Mouse (Mus musculus) liver, embryonic 12.5 days (tissue): ENCODE measurements around the gene Wnt1. TPM values are rescaled to one million over a fixed set of nuclear protein-coding genes. Genes with fewer than 3 reads are reported as not detected.
"Not testable (repeated sequence)": the region's sequence is repeated elsewhere in the genome, so short reads cannot be mapped to it uniquely, and the experiment has no call there.

Source experiments
- ATAC-seq: fragments of 200-750 bp; cut with Nextera tagmentation; 2 replicates; pipeline ENCODE4 v1.8.0; 2017; ENCODE audit warnings: moderate number of reproducible peaks, mild to moderate bottlenecking, moderate library complexity
- H3K27ac ChIP-seq: fragments of 300-500 bp; sonication (generic); 2 replicates; pipeline ENCODE4 v1.5.1; 2016; ENCODE audit warnings: mild to moderate bottlenecking
- H3K27me3 ChIP-seq: fragments of 300-500 bp; sonication (generic); replicated peaks from 2 replicates; pipeline ENCODE4 v1.6.1; 2016; ENCODE audit warnings: mild to moderate bottlenecking, moderate library complexity
- H3K36me3 ChIP-seq: fragments of 300-500 bp; sonication (generic); 2 replicates; pipeline ENCODE4 v1.6.1; 2016; ENCODE audit warnings: mild to moderate bottlenecking, moderate library complexity
- H3K4me1 ChIP-seq: fragments of 300-500 bp; sonication (generic); 2 replicates; pipeline ENCODE4 v1.6.1; 2016
- H3K4me2 ChIP-seq: fragments of 300-500 bp; sonication (generic); 2 replicates; pipeline ENCODE4 v1.6.1; 2016; ENCODE audit warnings: mild to moderate bottlenecking, moderate library complexity
- H3K4me3 ChIP-seq: fragments of 300-500 bp; sonication (generic); 2 replicates; pipeline ENCODE4 v1.5.1; 2016; ENCODE audit warnings: mild to moderate bottlenecking, moderate library complexity
- H3K9ac ChIP-seq: fragments of 300-500 bp; sonication (generic); 2 replicates; pipeline ENCODE4 v1.6.1; 2016; ENCODE audit warnings: mild to moderate bottlenecking, moderate library complexity
- H3K9me3 ChIP-seq: fragments of 300-500 bp; sonication (generic); replicated peaks from 2 replicates; pipeline ENCODE4 v1.6.1; 2016; ENCODE audit warnings: mild to moderate bottlenecking, moderate library complexity
- WGBS: fragments of 180-500 bp; shearing (Covaris S2); methylation state at CpG from one replicate; pipeline ENCODE4 v1.1.7; 2016; ENCODE audit not compliant: insufficient replicate concordance; 5-methylcytosine and 5-hydroxymethylcytosine counted together
- polyA plus RNA-seq: library from polyadenylated mRNA; unstranded; fragments of >200 nt; fragmentation: Nextera tagmentation; extraction: Ambion mirVana; gene quantifications from 2 replicates; pipeline ENCODE4 v1.2.1, GENCODE M21; 2016

Gene Wnt1
- polyA plus RNA-seq, result not detected in 2 replicates

DNA sequence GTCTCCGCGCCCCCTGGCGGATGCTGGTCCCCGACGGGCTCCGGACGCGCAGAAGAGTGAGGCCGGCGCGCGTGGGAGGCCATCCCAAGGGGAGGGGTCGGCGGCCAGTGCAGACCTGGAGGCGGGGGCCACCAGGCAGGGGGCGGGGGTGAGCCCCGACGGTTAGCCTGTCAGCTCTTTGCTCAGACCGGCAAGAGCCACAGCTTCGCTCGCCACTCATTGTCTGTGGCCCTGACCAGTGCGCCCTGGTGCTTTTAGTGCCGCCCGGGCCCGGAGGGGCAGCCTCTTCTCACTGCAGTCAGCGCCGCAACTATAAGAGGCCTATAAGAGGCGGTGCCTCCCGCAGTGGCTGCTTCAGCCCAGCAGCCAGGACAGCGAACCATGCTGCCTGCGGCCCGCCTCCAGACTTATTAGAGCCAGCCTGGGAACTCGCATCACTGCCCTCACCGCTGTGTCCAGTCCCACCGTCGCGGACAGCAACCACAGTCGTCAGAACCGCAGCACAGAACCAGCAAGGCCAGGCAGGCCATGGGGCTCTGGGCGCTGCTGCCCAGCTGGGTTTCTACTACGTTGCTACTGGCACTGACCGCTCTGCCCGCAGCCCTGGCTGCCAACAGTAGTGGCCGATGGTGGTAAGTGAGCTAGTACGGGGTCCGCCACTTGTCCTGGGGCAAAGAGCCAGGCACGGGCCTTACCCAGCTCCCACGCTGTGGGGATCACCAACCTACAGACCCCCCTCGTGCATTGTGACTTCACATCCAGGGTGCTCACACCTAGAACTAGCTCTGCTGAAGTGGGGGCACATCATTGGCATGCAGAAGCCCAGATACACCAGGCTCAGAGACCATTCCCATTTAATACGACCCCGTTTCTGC is at the start of gene Wnt1:
Wnt1 (plus strand) TSS at position 197 of the 875 bp plus-strand sequence.
- Histone ChIP-seq H3K36me3 (no peaks in the 10 kb centered on the region), H3K27ac (no peak within 1 kb of the TSS), H3K27me3 (peaks cover 100% of the 10 kb centered on the region), H3K4me3 (0 out of 2 replicates have a peak within 1 kb of the TSS, but pooled peaks have one; percentile 3), H3K9me3 (no peaks in the 10 kb centered on the region), H3K4me2 (peak within 1 kb of the TSS; percentile 31; the same call in 1 of the 2 replicates), H3K4me1 (peaks cover 21% of the 10 kb centered on the region), H3K9ac (no peak within 1 kb of the TSS)
- ATAC-seq, result no peak
- 6% methylated on average over 51 of the region's 51 CpGs for WGBS

- WGBS, result 74% methylated on average over 8 of the region's 8 CpGs
- H3K4me1 ChIP-seq, result peaks cover 9% of the 10 kb centered on the region
- no peaks in the 10 kb centered on the region for H3K9me3 ChIP-seq
- H3K4me3 ChIP-seq, result no peak overlapping the region
- H3K27ac ChIP-seq, result no peak overlapping the region
- ATAC-seq, result no peak
- H3K9ac ChIP-seq, result no peak overlapping the region
- no peak overlapping the region for H3K4me2 ChIP-seq
- H3K27me3 ChIP-seq, result no peaks in the 10 kb centered on the region
- H3K36me3 ChIP-seq, result peaks cover 68% of the 10 kb centered on the region
Measured at GRCm38 (mm10) chr15:98740219-98740618, 49.4 kb upstream of the Wnt1 start.

- no peak for ATAC-seq
- no peak overlapping the region for H3K9ac ChIP-seq
- 80% methylated on average over 8 of the region's 8 CpGs for WGBS
- H3K36me3 ChIP-seq, result peaks cover 51% of the 10 kb centered on the region
- peaks cover 14% of the 10 kb centered on the region for H3K4me1 ChIP-seq
- H3K4me2 ChIP-seq, result no peak overlapping the region
- no peak overlapping the region for H3K4me3 ChIP-seq
- H3K27me3 ChIP-seq, result no peaks in the 10 kb centered on the region
- H3K9me3 ChIP-seq, result no peaks in the 10 kb centered on the region
- no peak overlapping the region for H3K27ac ChIP-seq
Measured at GRCm38 (mm10) chr15:98742766-98743428, 46.8 kb upstream of the Wnt1 start.

GRCm38 (mm10) chr15:98743863-98744262 is 45.8 kb upstream of the Wnt1 start:
- not testable (repeated sequence) for H3K4me3 ChIP-seq, H3K9me3 ChIP-seq, ATAC-seq, H3K9ac ChIP-seq, H3K27ac ChIP-seq, H3K4me2 ChIP-seq, H3K27me3 ChIP-seq
- peaks cover 44% of the 10 kb centered on the region for H3K36me3 ChIP-seq
- WGBS, result 61% methylated on average over 3 of the region's 3 CpGs
- H3K4me1 ChIP-seq, result peaks cover 14% of the 10 kb centered on the region

- no peak overlapping the region for H3K27ac ChIP-seq
- no peaks in the 10 kb centered on the region for H3K9me3 ChIP-seq
- WGBS, result 75% methylated on average over 10 of the region's 10 CpGs
- H3K9ac ChIP-seq, result no peak overlapping the region
- no peak overlapping the region for H3K4me3 ChIP-seq
- H3K4me1 ChIP-seq, result peaks cover 6% of the 10 kb centered on the region; the same call in 1 of the 2 replicates
- ATAC-seq, result no peak
- peaks cover 24% of the 10 kb centered on the region for H3K36me3 ChIP-seq
- no peaks in the 10 kb centered on the region for H3K27me3 ChIP-seq
- no peak overlapping the region for H3K4me2 ChIP-seq
Measured at GRCm38 (mm10) chr15:98746344-98746965, 43.2 kb upstream of the Wnt1 start.

GRCm38 (mm10) chr15:98747296-98747695 is 42.4 kb upstream of the Wnt1 start:
- no peak for ATAC-seq
- Histone ChIP-seq H3K36me3 (peaks cover 19% of the 10 kb centered on the region), H3K27ac (no peak overlapping the region), H3K4me1 (peaks cover 8% of the 10 kb centered on the region; the same call in 1 of the 2 replicates), H3K27me3 (no peaks in the 10 kb centered on the region), H3K9me3 (no peaks in the 10 kb centered on the region), H3K4me2 (no peak overlapping the region), H3K9ac (no peak overlapping the region), H3K4me3 (no peak overlapping the region)
- 74% methylated on average over 6 of the region's 6 CpGs for WGBS

DNA sequence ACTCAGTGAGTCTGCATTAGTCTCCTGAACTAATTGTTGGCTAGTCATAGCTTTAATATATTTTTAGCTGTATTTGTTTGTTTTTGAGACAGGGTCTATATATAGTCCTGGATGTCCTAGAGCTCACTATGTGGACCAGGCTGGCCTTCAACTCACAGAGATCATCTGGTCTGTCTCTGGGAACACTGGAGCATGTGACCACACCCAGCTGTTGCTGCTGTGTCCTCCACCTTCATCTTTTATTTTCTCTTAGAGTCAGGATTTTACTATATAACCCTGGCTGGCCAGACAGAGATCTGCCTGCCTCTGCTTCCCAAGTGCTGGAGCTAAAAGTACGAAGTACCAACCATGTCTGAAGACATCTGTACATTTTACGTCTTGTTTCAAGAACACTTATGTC is 40.6 kb upstream of the Wnt1 start:
- H3K27ac ChIP-seq, result no peak overlapping the region
- no peak overlapping the region for H3K4me3 ChIP-seq
- H3K4me1 ChIP-seq, result peaks cover 25% of the 10 kb centered on the region
- H3K27me3 ChIP-seq, result no peaks in the 10 kb centered on the region
- H3K9me3 ChIP-seq, result no peaks in the 10 kb centered on the region
- ATAC-seq, result no peak
- H3K9ac ChIP-seq, result no peak overlapping the region
- H3K4me2 ChIP-seq, result no peak overlapping the region
- WGBS, result 85% methylated on average over 2 of the region's 2 CpGs
- H3K36me3 ChIP-seq, result 0 out of 2 replicates have a peak, but pooled peaks cover 6% of the 10 kb centered on the region

DNA sequence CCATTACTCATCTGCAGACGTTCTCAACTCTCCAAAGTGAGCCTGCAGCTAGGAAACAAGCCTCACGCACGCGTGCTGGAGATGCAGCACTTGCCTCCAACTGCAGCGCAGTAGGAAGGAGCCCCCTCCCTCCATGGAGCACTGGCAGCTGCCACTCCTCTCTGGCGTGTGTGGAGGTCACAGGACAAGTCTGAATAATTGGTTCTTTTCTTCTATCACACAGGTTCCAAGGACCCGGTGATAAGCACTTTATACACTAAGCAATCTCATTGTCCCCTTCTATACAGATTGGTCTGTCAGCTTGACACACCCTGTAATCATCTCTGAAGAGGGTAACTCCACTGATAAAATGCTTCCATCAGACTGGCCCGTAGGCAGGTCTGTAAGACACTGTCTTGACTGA is 36.6 kb upstream of the Wnt1 start:
- WGBS, result 54% methylated on average over 8 of the region's 8 CpGs
- H3K4me3 ChIP-seq, result no peak overlapping the region
- peak; percentile 87 for ATAC-seq
- H3K9me3 ChIP-seq, result no peaks in the 10 kb centered on the region
- peaks cover 9% of the 10 kb centered on the region; the same call in 1 of the 2 replicates for H3K36me3 ChIP-seq
- H3K4me2 ChIP-seq, result no peak overlapping the region
- H3K4me1 ChIP-seq, result peaks cover 19% of the 10 kb centered on the region
- no peak overlapping the region for H3K9ac ChIP-seq
- no peaks in the 10 kb centered on the region for H3K27me3 ChIP-seq
- H3K27ac ChIP-seq, result no peak overlapping the region

GRCm38 (mm10) chr15:98754125-98754524 is 35.5 kb upstream of the Wnt1 start:
- peaks cover 9% of the 10 kb centered on the region for H3K36me3 ChIP-seq
- no peaks in the 10 kb centered on the region for H3K27me3 ChIP-seq
- H3K27ac ChIP-seq, result no peak overlapping the region
- WGBS, result 58% methylated on average over 2 of the region's 2 CpGs
- H3K9ac ChIP-seq, result no peak overlapping the region
- H3K4me1 ChIP-seq, result peaks cover 19% of the 10 kb centered on the region
- no peaks in the 10 kb centered on the region for H3K9me3 ChIP-seq
- no peak overlapping the region for H3K4me2 ChIP-seq
- H3K4me3 ChIP-seq, result no peak overlapping the region
- ATAC-seq, result no peak

DNA sequence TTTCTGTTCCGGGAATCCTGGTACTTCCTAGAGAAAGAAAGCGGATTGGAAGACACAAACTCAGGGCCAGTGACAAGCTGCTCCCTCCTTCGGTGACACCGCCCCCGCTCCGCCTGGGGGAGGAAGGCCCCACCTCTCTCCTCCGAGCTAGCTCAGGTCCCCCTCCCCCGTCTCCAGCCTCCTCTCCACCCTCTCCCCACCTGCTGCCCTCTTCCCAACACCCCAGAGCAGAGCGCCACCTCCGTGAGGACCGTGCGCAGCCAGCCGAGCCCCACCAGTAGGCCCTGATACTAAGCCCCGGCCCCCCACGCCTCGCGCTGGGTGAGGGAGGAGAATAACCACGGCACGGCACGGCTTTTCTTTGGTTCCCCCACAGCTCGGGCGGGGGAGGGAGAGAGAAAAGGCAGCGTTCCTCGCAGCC is 27.4 kb upstream of the Wnt1 start:
- Histone ChIP-seq H3K27me3 (peaks cover 34% of the 10 kb centered on the region), H3K36me3 (peaks cover 15% of the 10 kb centered on the region), H3K27ac (peak overlapping the region; percentile 68), H3K4me1 (peaks cover 28% of the 10 kb centered on the region), H3K4me2 (peak overlapping the region; percentile 100), H3K4me3 (peak overlapping the region; percentile 93), H3K9me3 (no peaks in the 10 kb centered on the region), H3K9ac (peak overlapping the region; percentile 87)
- 1% methylated on average over 22 of the region's 24 CpGs for WGBS
- peak; percentile 72 for ATAC-seq

DNA sequence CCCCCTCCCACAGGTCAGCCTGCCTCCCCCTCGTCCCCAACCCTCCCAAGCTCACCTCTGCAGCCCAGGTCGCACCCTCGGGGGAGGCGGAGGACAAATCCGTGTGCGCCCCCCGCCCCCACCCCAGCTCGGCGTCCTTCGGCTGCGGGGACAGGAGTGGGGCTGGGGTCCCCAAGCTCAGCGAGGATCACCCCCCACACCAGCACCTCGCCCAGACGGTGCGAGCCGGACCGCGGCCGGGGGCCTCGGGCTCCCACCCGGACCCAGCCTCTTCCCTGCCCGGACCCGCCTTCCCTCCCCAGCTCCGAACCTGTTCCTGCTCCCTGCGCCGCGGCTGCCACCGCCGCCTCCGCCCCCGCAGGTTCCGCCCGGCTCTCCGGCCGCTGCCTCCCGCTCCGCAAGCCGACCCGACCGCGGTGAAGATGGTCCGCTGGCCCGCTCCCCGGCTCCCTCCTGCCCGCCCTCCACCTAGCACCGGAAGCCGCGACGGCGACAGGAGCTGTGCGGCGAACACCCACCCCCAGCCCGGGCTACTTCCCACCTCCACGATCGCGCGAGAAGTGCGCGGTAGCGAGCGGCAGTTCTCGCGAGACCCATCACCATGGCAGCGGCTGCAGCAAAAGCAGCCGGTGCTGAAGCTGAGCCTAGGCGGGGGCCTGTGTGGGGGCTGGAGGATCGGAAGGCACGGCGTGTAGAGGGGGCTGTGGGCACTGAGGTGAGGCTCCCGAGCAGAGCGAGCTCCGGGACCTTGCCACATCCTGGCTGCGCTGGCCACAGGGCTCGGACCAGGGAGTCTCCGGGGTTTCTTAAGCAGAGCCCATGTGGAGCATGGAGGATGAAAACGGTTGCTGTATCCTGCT is 26.8 kb upstream of the Wnt1 start, which contains the start of gene Arf3:
Arf3 (minus strand) TSS at position 545 of the 860 bp plus-strand sequence.
- H3K4me3 ChIP-seq, result peak within 1 kb of the TSS; percentile 93
- H3K27ac ChIP-seq, result peak within 1 kb of the TSS; percentile 68
- no peaks in the 10 kb centered on the region for H3K9me3 ChIP-seq
- peaks cover 28% of the 10 kb centered on the region for H3K4me1 ChIP-seq
- H3K9ac ChIP-seq, result peak within 1 kb of the TSS; percentile 87
- peak within 1 kb of the TSS; percentile 100 for H3K4me2 ChIP-seq
- H3K36me3 ChIP-seq, result peaks cover 15% of the 10 kb centered on the region
- ATAC-seq, result peak; percentile 84
- peaks cover 36% of the 10 kb centered on the region for H3K27me3 ChIP-seq
- WGBS, result under 1% methylated on average over 67 of the region's 76 CpGs
